ENCODE assay signal across 26 mouse cellular contexts in genomic region chr1:135868570-135868969, GRCm38 (mm10). TPM values are rescaled to one million over a fixed set of nuclear protein-coding genes. Genes with fewer than 3 reads are reported as not detected.
DNase-seq lines count a peak whose midpoint lies in the region; TF ChIP-seq lines count a peak whose summit lies in the region.
"Had no signal": no experiment of that assay in that cellular context is flagged by ENCODE, and none has a peak within 500 bp of the region (broad histone marks: within the 10 kb centered on the region; RNA-seq: fewer than 3 reads in every experiment).

No protein-coding gene starts in this region.

- no peak overlapping the region for H3K27ac ChIP-seq in heart, embryonic 10.5 days
- H3K27ac ChIP-seq in layer of hippocampus, adult 2 months: 0 out of 2 replicates have a peak overlapping the region, but pooled peaks have one; percentile 36

- H3ac ChIP-seq in myocyte (ENCODE audit: control insufficient read depth, insufficient read length): no peak overlapping the region

- peak; percentile 81 for DNase-seq in heart, adult 11 months
- DNase-seq in heart, embryonic 10.5 days (ENCODE audit: low spot score): no peak
- DNase-seq in layer of hippocampus, adult 2 months (ENCODE audit: low spot score in 2 of 2): no peak
- no peak for DNase-seq in layer of hippocampus, adult 11-12 months (ENCODE audit: low spot score)
- DNase-seq in brain, adult 2 months (ENCODE audit: low read depth, low spot score): peak; percentile 31
- DNase-seq in thymus, postnatal 14 days: no peak
- no peak for DNase-seq in urinary bladder, postnatal 10 days (ENCODE audit: low spot score)
- DNase-seq: adrenal gland, adult 2 months; adrenal gland, adult 8-10 months; adrenal gland, postnatal 10 days; adrenal gland, postnatal 14 days; adrenal gland, postnatal 25 days; adrenal gland, postnatal 36 days; B cell, adult 2 months; cerebellum, adult 11 months; cerebellum, adult 11-12 months; cerebellum, adult 18-20 months had no signal

- no peak overlapping the region for H3K4me3 ChIP-seq in heart, embryonic 10.5 days
- no peak overlapping the region for H3K4me3 ChIP-seq in layer of hippocampus, adult 2 months
- no peak overlapping the region for H3K4me3 ChIP-seq in myocyte

- peaks cover 30% of the 10 kb centered on the region for H3K27me3 ChIP-seq in heart, embryonic 10.5 days (ENCODE audit: insufficient read depth, poor library complexity, severe bottlenecking)
- no peaks in the 10 kb centered on the region for H3K27me3 ChIP-seq in myocyte (ENCODE audit: control insufficient read depth, insufficient read depth, insufficient read length)
- H3K27me3 ChIP-seq: Patski had no signal

- H3K4me1 ChIP-seq in heart, embryonic 10.5 days: no peaks in the 10 kb centered on the region

- WGBS in heart, embryonic 10.5 days: 80% methylated on average over 6 of the region's 6 CpGs

- H3K4me2 ChIP-seq in myocyte (ENCODE audit: low read depth): no peak overlapping the region

- TF ChIP-seq CTCF in layer of hippocampus, adult 2 months (conservative IDR thresholded peaks at IDR 0.05): no peak

- no peaks in the 10 kb centered on the region for H3K36me3 ChIP-seq in heart, embryonic 10.5 days
- peaks cover 15% of the 10 kb centered on the region for H3K36me3 ChIP-seq in myocyte (ENCODE audit: control insufficient read depth, insufficient read depth)
- H3K36me3 ChIP-seq: G1E had no signal

- H3K79me2 ChIP-seq in myocyte (ENCODE audit: control insufficient read depth, insufficient read depth): no peaks in the 10 kb centered on the region

- H3K9me3 ChIP-seq in heart, embryonic 10.5 days: no peaks in the 10 kb centered on the region
- H3K9me3 ChIP-seq: G1E had no signal

- no peak for TF ChIP-seq POLR2A in myocyte (IDR thresholded peaks at IDR 0.05; ENCODE audit: insufficient read length, low read depth)

TF ChIP-seq in myocyte, 11 proteins besides CTCF, POLR2A, EP300 and RAD21:
- TF ChIP-seq E2F4 (IDR thresholded peaks at IDR 0.05; ENCODE audit: insufficient read depth) (no peak), CEBPB (IDR thresholded peaks at IDR 0.05; ENCODE audit: insufficient read depth, poor library complexity, severe bottlenecking) (no peak), TCF3 (IDR thresholded peaks at IDR 0.05; ENCODE audit: insufficient read length, low read depth) (no peak), USF1 (IDR thresholded peaks at IDR 0.05; ENCODE audit: low read depth) (no peak), POLR2AphosphoS2 (IDR thresholded peaks at IDR 0.05; ENCODE audit: insufficient read length, low read depth) (peak; percentile 54)

RNA-seq across cellular contexts. Expression of gene Tnnt2, which starts 32.4 kb away (rescaled TPM):
- polyA plus RNA-seq in heart, embryonic 10.5 days (2016; fragmentation: Nextera tagmentation; extraction: Ambion mirVana): 2,168 and 3,634 TPM in 2 replicates
- 1 to 10 TPM; 1.4 to 1.6 TPM for total RNA-seq in layer of hippocampus, adult 2 months (2021)
- 2,000 TPM for polyA plus RNA-seq in myocyte (2012; fragmentation: generic; extraction: Trizol)
- total RNA-seq: MEL had no signal
- polyA plus RNA-seq: G1E had no signal

RNA-seq across cellular contexts. Expression of gene Lad1, which starts 50.2 kb away (rescaled TPM):
- 3.3 and 6.8 TPM in 2 replicates for polyA plus RNA-seq in heart, embryonic 10.5 days (2016; fragmentation: Nextera tagmentation; extraction: Ambion mirVana)
- 1 to 10 TPM in 1 of 2 experiments, under 1 TPM in 1; 0.97 to 1.3 TPM for total RNA-seq in layer of hippocampus, adult 2 months (2021)
- polyA plus RNA-seq in myocyte (2012; fragmentation: generic; extraction: Trizol): 0.46 TPM
- total RNA-seq: adrenal gland, postnatal 14 days; adrenal gland, postnatal 25 days; adrenal gland, postnatal 36 days; CH12.LX; MEL had no signal
- polyA plus RNA-seq: G1E had no signal

RNA-seq across cellular contexts. Expression of gene Pkp1, which starts 50.4 kb away (rescaled TPM):
- polyA plus RNA-seq in heart, embryonic 10.5 days (2016; fragmentation: Nextera tagmentation; extraction: Ambion mirVana): 0.04 TPM in 1 of 2 replicates, not detected in the other
- total RNA-seq in layer of hippocampus, adult 2 months (2021): not detected
- polyA plus RNA-seq in myocyte (2012; fragmentation: generic; extraction: Trizol): 74.8 TPM
- total RNA-seq: adrenal gland, adult 18-20 months; adrenal gland, adult 2 months; adrenal gland, postnatal 10 days; adrenal gland, postnatal 14 days; adrenal gland, postnatal 25 days; adrenal gland, postnatal 36 days; adrenal gland, postnatal 4 days; CH12.LX; MEL had no signal
- polyA plus RNA-seq: activated CD4-positive, CD25-positive, alpha-beta regulatory T cell, adult 4 months; adrenal gland, adult 2 months; CD4-positive, CD25-positive, alpha-beta regulatory T cell, adult 4 months; G1E had no signal

Comparison
In these comparisons a context has a peak if more than half of its experiments do, and no peak if none do; other contexts are left out.
1. DNase-seq: peak in heart, adult 11 months (single experiment) and brain, adult 2 months (single experiment); none in heart, embryonic 10.5 days (single experiment), layer of hippocampus, adult 2 months (0 of 2), layer of hippocampus, adult 11-12 months (single experiment), thymus, postnatal 14 days (single experiment) and urinary bladder, postnatal 10 days (single experiment).
2. RNA of gene Pkp1, which starts 50.4 kb away (polyA plus RNA-seq): 74.8 TPM in myocyte (single experiment); 0.04 TPM in heart, embryonic 10.5 days; every median in the first group is over 10 times any median in the second.